Mouse (Mus musculus) urinary bladder, postnatal 36 days (tissue): ENCODE results near the gene Kdelr3.

Experiments
- DNase-seq, 2 experiments: peaks; one replicate each; pipeline ENCODE4 v3.0.0; 2022; ENCODE audit warnings: low spot score in 2 of 2, mixed read lengths in 1 of 2

The Kdelr3 gene

DNA sequence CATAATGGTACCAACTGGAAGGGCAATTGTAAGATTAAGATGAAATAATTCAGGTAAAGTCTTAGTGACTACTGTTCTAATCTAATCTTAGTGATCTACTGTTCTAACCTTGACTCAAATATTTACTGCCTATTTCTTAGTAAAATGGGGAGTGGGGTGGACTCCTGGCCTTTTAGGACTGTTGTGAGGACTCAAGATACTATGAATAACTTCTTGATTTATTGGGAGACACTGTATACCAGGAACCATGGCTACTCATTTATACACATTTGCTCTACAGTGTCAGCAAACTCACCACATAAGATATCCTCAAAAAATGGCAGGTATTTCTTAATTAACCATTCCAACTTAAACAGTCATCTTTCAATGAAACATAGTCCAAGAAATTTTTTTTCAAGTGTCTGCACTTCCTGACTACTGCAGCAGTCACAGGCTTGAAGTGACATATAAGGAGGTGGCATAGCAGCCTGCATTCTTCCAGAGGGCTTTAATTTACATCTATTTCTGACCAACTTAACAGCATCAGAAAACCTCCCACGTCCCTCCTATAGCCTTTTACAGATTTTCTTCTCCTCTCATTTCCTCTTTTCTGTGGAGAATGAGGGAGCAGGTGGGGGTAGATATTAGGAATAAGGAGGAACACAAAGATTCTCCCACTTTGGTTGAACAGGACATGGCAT, 59.5 kb downstream of the Kdelr3 start:
- no peak for DNase-seq

- no peak for DNase-seq
These were observed 60.7 kb downstream of the Kdelr3 start for GRCm38 (mm10) chr15:79576947-79577346.
